Comparison of ENCODE assay signal across 23 mouse cellular contexts in the genomic region with DNA sequence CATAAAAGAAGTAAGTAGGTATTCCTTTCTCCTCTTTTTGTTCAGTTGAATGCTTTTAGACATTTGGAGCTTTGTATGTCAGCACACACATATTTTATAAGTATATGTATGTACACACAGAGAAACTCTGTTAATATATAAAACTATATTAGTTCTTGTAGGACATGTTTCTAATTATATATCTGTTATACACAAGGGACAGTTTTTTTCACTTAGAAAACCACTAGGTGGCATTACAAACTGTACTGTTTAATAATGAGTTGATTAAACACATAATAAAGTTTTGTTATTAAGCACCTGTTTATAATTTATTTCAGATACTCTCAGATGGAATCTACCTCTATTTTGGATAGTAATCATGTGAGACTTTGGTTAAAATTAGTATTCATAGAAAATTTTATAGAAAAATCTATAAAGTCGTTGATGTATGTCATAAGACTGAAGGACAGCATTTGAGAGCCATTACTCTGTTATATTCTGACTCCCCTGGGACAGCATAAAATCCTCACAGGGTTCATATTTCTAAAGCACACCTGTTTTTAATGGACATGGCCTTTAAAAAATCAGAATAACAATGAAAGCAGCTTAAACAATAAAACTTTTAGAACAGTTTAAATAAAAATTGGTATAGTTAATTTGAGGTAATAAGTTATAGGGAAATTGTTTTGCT.
A peak's percentile ranks its signal among the peaks of the same experiment; 100 is the strongest.
DNase-seq lines count a peak whose midpoint lies in the region; ATAC-seq and TF ChIP-seq lines count a peak whose summit lies in the region.
"Had no signal": no experiment of that assay in that cellular context is flagged by ENCODE, and none has a peak within 500 bp of the region (broad histone marks: within the 10 kb centered on the region; RNA-seq: fewer than 3 reads in every experiment).

No protein-coding gene starts in this region.

- intact Hi-C loops in gastrocnemius, adult 2 months (cut with DNase I) = no loop called here
- intact Hi-C loops in left cerebral cortex, adult 2 months (cut with DNase I) = loop anchor here (5.0 to 10.0 kb wide), 4 partner anchors 1280 to 1780 kb away; no protein-coding TSS in a partner anchor
- intact Hi-C loops in left cerebral cortex, postnatal 10 days (cut with DNase I) = no loop called here

- ATAC-seq in embryonic facial prominence, embryonic 14.5 days (ENCODE audit: low read depth) = no peak
- no peak for ATAC-seq in neural tube, embryonic 15.5 days (ENCODE audit: low FRiP score)
- ATAC-seq: forebrain, embryonic 15.5 days; liver, postnatal 0 days had no signal

- TF ChIP-seq EP300 in MEL (IDR thresholded peaks at IDR 0.05; ENCODE audit: low read depth in 1 of 2, low read length in 2 of 2) = no peak

- no peaks in the 10 kb centered on the region for H3K9me3 ChIP-seq in MEL (replicated peaks; ENCODE audit: insufficient read depth, low read length)
- no peaks in the 10 kb centered on the region for H3K9me3 ChIP-seq in embryonic facial prominence, embryonic 14.5 days (ENCODE audit: control insufficient read depth, low read length)
- no peaks in the 10 kb centered on the region for H3K9me3 ChIP-seq in neural tube, embryonic 15.5 days (replicated peaks)
- H3K9me3 ChIP-seq: forebrain, embryonic 15.5 days; neural tube, embryonic 12.5 days had no signal

- no peaks in the 10 kb centered on the region for H3K36me3 ChIP-seq in MEL (ENCODE audit: control insufficient read depth in 1 of 2, insufficient read depth in 2 of 2, low read length in 2 of 2)
- no peaks in the 10 kb centered on the region for H3K36me3 ChIP-seq in embryonic facial prominence, embryonic 14.5 days (ENCODE audit: control insufficient read depth, insufficient read depth, low read length)
- no peaks in the 10 kb centered on the region for H3K36me3 ChIP-seq in neural tube, embryonic 15.5 days
- H3K36me3 ChIP-seq: forebrain, embryonic 15.5 days; neural tube, embryonic 12.5 days had no signal

- no peak for TF ChIP-seq POLR2A in MEL (IDR thresholded peaks at IDR 0.05; ENCODE audit: control insufficient read depth in 1 of 2, insufficient read depth in 1 of 2, low read depth in 1 of 2, low read length in 2 of 2, poor library complexity in 1 of 2)

- H3K4me3 ChIP-seq in gastrocnemius, adult 2 months = no peak overlapping the region
- H3K4me3 ChIP-seq in left cerebral cortex, adult 2 months = no peak overlapping the region
- H3K4me3 ChIP-seq in MEL (ENCODE audit: control insufficient read depth in 1 of 2, insufficient read depth in 1 of 2, low read depth in 2 of 2, low read length in 2 of 2) = no peak overlapping the region
- H3K4me3 ChIP-seq in embryonic facial prominence, embryonic 14.5 days (ENCODE audit: low read depth, low read length) = no peak overlapping the region
- no peak overlapping the region for H3K4me3 ChIP-seq in neural tube, embryonic 15.5 days (replicated peaks)
- H3K4me3 ChIP-seq: erythroblast, embryonic 14.5 days; forebrain, embryonic 15.5 days; neural tube, embryonic 12.5 days had no signal

- H3K9ac ChIP-seq in MEL (ENCODE audit: control insufficient read depth, low read depth, low read length, poor library complexity, severe bottlenecking) = no peak overlapping the region
- H3K9ac ChIP-seq in embryonic facial prominence, embryonic 14.5 days (ENCODE audit: low read depth, low read length) = no peak overlapping the region
- no peak overlapping the region for H3K9ac ChIP-seq in neural tube, embryonic 15.5 days (replicated peaks)
- H3K9ac ChIP-seq: forebrain, embryonic 15.5 days; liver, postnatal 0 days; neural tube, embryonic 12.5 days had no signal

- DNase-seq in gastrocnemius, adult 2 months = no peak
- no peak for DNase-seq in gastrocnemius, postnatal 25 days
- no peak for DNase-seq in left cerebral cortex, adult 2 months (ENCODE audit: extremely low spot score in 1 of 2, low spot score in 2 of 2)
- no peak for DNase-seq in left cerebral cortex, postnatal 10 days (ENCODE audit: extremely low spot score in 1 of 2, low spot score in 2 of 2)
- peak; percentile 11 for DNase-seq in MEL (ENCODE audit: low read depth, low spot score)
- DNase-seq in embryonic facial prominence, embryonic 14.5 days (ENCODE audit: low spot score) = peak; percentile 16
- no peak for DNase-seq in cerebellum, postnatal 10 days
- DNase-seq: adrenal gland, adult 2 months; B cell, adult 2 months; cerebellum, postnatal 36 days; heart, adult 11 months; kidney, adult 2 months; kidney, postnatal 25 days; layer of hippocampus, adult 9-11 months; liver, postnatal 0 days; lung, postnatal 4 days; right cerebral cortex, postnatal 14 days; spleen, adult 18-20 months; thymus, postnatal 36 days had no signal

- no peaks in the 10 kb centered on the region for H3K79me2 ChIP-seq in MEL (ENCODE audit: control insufficient read depth, insufficient read depth, low read length, poor library complexity)

- 31% methylated on average over 1 of the region's 1 CpGs for WGBS in embryonic facial prominence, embryonic 14.5 days
- 56% methylated on average over 1 of the region's 1 CpGs for WGBS in neural tube, embryonic 15.5 days

- no peak overlapping the region for H3K4me2 ChIP-seq in embryonic facial prominence, embryonic 14.5 days (ENCODE audit: low read depth, low read length)
- H3K4me2 ChIP-seq in neural tube, embryonic 15.5 days = no peak overlapping the region
- H3K4me2 ChIP-seq: forebrain, embryonic 15.5 days; neural tube, embryonic 12.5 days had no signal

- H3K27me3 ChIP-seq in MEL (ENCODE audit: control insufficient read depth in 1 of 2, insufficient read depth in 2 of 2, low read length in 2 of 2) = no peaks in the 10 kb centered on the region
- H3K27me3 ChIP-seq in embryonic facial prominence, embryonic 14.5 days (replicated peaks; ENCODE audit: control insufficient read depth, insufficient read depth, low read length) = no peaks in the 10 kb centered on the region
- H3K27me3 ChIP-seq in neural tube, embryonic 15.5 days (replicated peaks) = no peaks in the 10 kb centered on the region
- H3K27me3 ChIP-seq: forebrain, embryonic 15.5 days; neural tube, embryonic 12.5 days had no signal

- H3K4me1 ChIP-seq in MEL (ENCODE audit: control insufficient read depth in 1 of 2, insufficient read depth in 2 of 2, low read length in 2 of 2) = no peaks in the 10 kb centered on the region
- no peaks in the 10 kb centered on the region for H3K4me1 ChIP-seq in embryonic facial prominence, embryonic 14.5 days (ENCODE audit: control insufficient read depth, insufficient read depth, low read length)
- H3K4me1 ChIP-seq in neural tube, embryonic 15.5 days = no peaks in the 10 kb centered on the region
- H3K4me1 ChIP-seq: forebrain, embryonic 15.5 days; neural tube, embryonic 12.5 days had no signal

- H3K27ac ChIP-seq in gastrocnemius, adult 2 months = no peak overlapping the region
- no peak overlapping the region for H3K27ac ChIP-seq in left cerebral cortex, adult 2 months
- H3K27ac ChIP-seq in MEL (ENCODE audit: control insufficient read depth, low read depth, low read length) = no peak overlapping the region
- H3K27ac ChIP-seq in embryonic facial prominence, embryonic 14.5 days (replicated peaks; ENCODE audit: low read depth, low read length) = no peak overlapping the region
- no peak overlapping the region for H3K27ac ChIP-seq in neural tube, embryonic 15.5 days (replicated peaks)
- H3K27ac ChIP-seq: forebrain, embryonic 15.5 days; neural tube, embryonic 12.5 days had no signal

- peak; percentile 67 for TF ChIP-seq RAD21 in MEL (IDR thresholded peaks at IDR 0.05; ENCODE audit: low read depth, low read length)

- TF ChIP-seq CTCF in gastrocnemius, adult 2 months (IDR thresholded peaks at IDR 0.05) = peak; percentile 10; the same call in 1 of the 2 replicates
- TF ChIP-seq CTCF in left cerebral cortex, adult 2 months (IDR thresholded peaks at IDR 0.05) = peak; percentile 53
- TF ChIP-seq CTCF in MEL (IDR thresholded peaks at IDR 0.05 in 2 of 3, conservative IDR thresholded peaks at IDR 0.05 in 1 of 3; ENCODE audit: control insufficient read depth in 1 of 3, insufficient read depth in 1 of 3, low read depth in 2 of 3, low read length in 3 of 3, poor library complexity in 1 of 3, severe bottlenecking in 1 of 3) = peak in 1 of 3 experiments; percentile 42; a peak in 2 of 6 replicates

TF ChIP-seq in MEL, 35 proteins besides CTCF, POLR2A, EP300 and RAD21:
- TF ChIP-seq SMC3 (IDR thresholded peaks at IDR 0.05; ENCODE audit: low read depth, low read length) (peak; percentile 57), USF1 (IDR thresholded peaks at IDR 0.05; ENCODE audit: low read depth, low read length) (no peak), ZC3H11A (IDR thresholded peaks at IDR 0.05; ENCODE audit: low read depth, low read length) (peak; percentile 29; the same call in 1 of the 2 replicates)

Comparison
In these comparisons a context has a peak if more than half of its experiments do, and no peak if none do; other contexts are left out.
1. DNase-seq: peak in MEL (single experiment) and embryonic facial prominence, embryonic 14.5 days (single experiment); none in gastrocnemius, adult 2 months (single experiment), gastrocnemius, postnatal 25 days (single experiment), left cerebral cortex, adult 2 months (0 of 2), left cerebral cortex, postnatal 10 days (0 of 2) and cerebellum, postnatal 10 days (0 of 2).